ENCODE assay signal across 8 mouse cellular contexts in genomic region chr17:34309225-34309624, GRCm38 (mm10). TPM values are rescaled to one million over a fixed set of nuclear protein-coding genes. Genes with fewer than 3 reads are reported as not detected.
A peak's percentile ranks its signal among the peaks of the same experiment; 100 is the strongest.
DNase-seq lines count a peak whose midpoint lies in the region; ATAC-seq lines count a peak whose summit lies in the region.

No protein-coding gene starts in this region.

- no peaks in the 10 kb centered on the region for H3K9me3 ChIP-seq in embryonic facial prominence, embryonic 13.5 days
- H3K9me3 ChIP-seq in hindbrain, embryonic 15.5 days = no peaks in the 10 kb centered on the region
- no peaks in the 10 kb centered on the region for H3K9me3 ChIP-seq in midbrain, embryonic 16.5 days (replicated peaks; ENCODE audit: control insufficient read depth, low read length, poor library complexity, severe bottlenecking)

- H3K4me3 ChIP-seq in embryonic facial prominence, embryonic 13.5 days = peak overlapping the region; percentile 57
- H3K4me3 ChIP-seq in hindbrain, embryonic 15.5 days = peak overlapping the region; percentile 59
- H3K4me3 ChIP-seq in midbrain, embryonic 16.5 days (ENCODE audit: low read depth, low read length) = peak overlapping the region; percentile 66

- H3K4me2 ChIP-seq in embryonic facial prominence, embryonic 13.5 days = peak overlapping the region; percentile 67
- peak overlapping the region; percentile 73 for H3K4me2 ChIP-seq in hindbrain, embryonic 15.5 days
- peak overlapping the region; percentile 77 for H3K4me2 ChIP-seq in midbrain, embryonic 16.5 days (ENCODE audit: low read length)

- H3K27ac ChIP-seq in embryonic facial prominence, embryonic 13.5 days = no peak overlapping the region
- H3K27ac ChIP-seq in hindbrain, embryonic 15.5 days (replicated peaks) = peak overlapping the region; percentile 78
- peak overlapping the region; percentile 81 for H3K27ac ChIP-seq in midbrain, embryonic 16.5 days (ENCODE audit: low read length)

- H3K36me3 ChIP-seq in embryonic facial prominence, embryonic 13.5 days = no peaks in the 10 kb centered on the region
- H3K36me3 ChIP-seq in hindbrain, embryonic 15.5 days = no peaks in the 10 kb centered on the region
- H3K36me3 ChIP-seq in midbrain, embryonic 16.5 days (ENCODE audit: control insufficient read depth, insufficient read depth, low read length) = no peaks in the 10 kb centered on the region

- WGBS in embryonic facial prominence, embryonic 13.5 days = 26% methylated on average over 10 of the region's 10 CpGs
- 20% methylated on average over 10 of the region's 10 CpGs for WGBS in hindbrain, embryonic 15.5 days
- 26% methylated on average over 10 of the region's 10 CpGs for WGBS in midbrain, embryonic 16.5 days

- ATAC-seq in embryonic facial prominence, embryonic 13.5 days (ENCODE audit: insufficient number of reproducible peaks, insufficient read depth, low FRiP score, low TSS enrichment, low read depth) = no peak
- ATAC-seq in hindbrain, embryonic 15.5 days (ENCODE audit: low FRiP score, low read depth) = no peak
- ATAC-seq in midbrain, embryonic 16.5 days = peak; percentile 64

- peaks cover 6% of the 10 kb centered on the region; the same call in 1 of the 2 replicates for H3K27me3 ChIP-seq in embryonic facial prominence, embryonic 13.5 days
- 0 out of 2 replicates have a peak, but pooled peaks cover 3% of the 10 kb centered on the region for H3K27me3 ChIP-seq in hindbrain, embryonic 15.5 days
- no peaks in the 10 kb centered on the region for H3K27me3 ChIP-seq in midbrain, embryonic 16.5 days (ENCODE audit: control insufficient read depth, insufficient read depth, low read depth, low read length)

- no peaks in the 10 kb centered on the region; the same call in 1 of the 2 replicates for H3K4me1 ChIP-seq in embryonic facial prominence, embryonic 13.5 days
- H3K4me1 ChIP-seq in hindbrain, embryonic 15.5 days (replicated peaks) = peaks cover 7% of the 10 kb centered on the region; the same call in 1 of the 2 replicates
- 0 out of 2 replicates have a peak, but pooled peaks cover 3% of the 10 kb centered on the region for H3K4me1 ChIP-seq in midbrain, embryonic 16.5 days (ENCODE audit: control insufficient read depth, insufficient read depth, low read length)

- H3K9ac ChIP-seq in embryonic facial prominence, embryonic 13.5 days = peak overlapping the region; percentile 77
- H3K9ac ChIP-seq in hindbrain, embryonic 15.5 days = peak overlapping the region; percentile 58
- H3K9ac ChIP-seq in midbrain, embryonic 16.5 days (ENCODE audit: low read depth, low read length) = peak overlapping the region; percentile 81

- DNase-seq in kidney, postnatal 10 days = peak; percentile 22
- DNase-seq in kidney, adult 8-10 months = no peak
- DNase-seq in layer of hippocampus, adult 8-10 months (ENCODE audit: low spot score in 2 of 2) = no peak
- no peak for DNase-seq in cerebellum, postnatal 14 days
- DNase-seq in ovary, postnatal 14 days (ENCODE audit: low spot score) = no peak

RNA-seq across cellular contexts. Expression of gene H2-Eb1, which starts 3.6 kb away (rescaled TPM):
- 1.3 and 3.4 TPM in 2 replicates for polyA plus RNA-seq in embryonic facial prominence, embryonic 13.5 days (2015; fragmentation: Nextera tagmentation; extraction: Ambion mirVana)
- 3.4 and 4.1 TPM in 2 replicates for polyA plus RNA-seq in hindbrain, embryonic 15.5 days (2015; fragmentation: Nextera tagmentation; extraction: Ambion mirVana)
- polyA plus RNA-seq in midbrain, embryonic 16.5 days (2015; fragmentation: Nextera tagmentation; extraction: Ambion mirVana) = 1.9 and 2.8 TPM in 2 replicates
- 10 to 100 TPM in 2 of 4 experiments, 1 to 10 TPM in 2; 1.9 to 25.1 (median 10.1) TPM for total RNA-seq in layer of hippocampus, adult 8-10 months (2022)

RNA-seq across cellular contexts. Expression of gene H2-Eb2, which starts 16.2 kb away (rescaled TPM):
- not detected in 2 replicates for polyA plus RNA-seq in embryonic facial prominence, embryonic 13.5 days (2015; fragmentation: Nextera tagmentation; extraction: Ambion mirVana)
- 0.26 TPM in 2 replicates for polyA plus RNA-seq in hindbrain, embryonic 15.5 days (2015; fragmentation: Nextera tagmentation; extraction: Ambion mirVana)
- 0.09 and 0.29 TPM in 2 replicates for polyA plus RNA-seq in midbrain, embryonic 16.5 days (2015; fragmentation: Nextera tagmentation; extraction: Ambion mirVana)
- not detected for total RNA-seq in layer of hippocampus, adult 8-10 months (2022)

RNA-seq across cellular contexts. Expression of gene H2-Aa, which starts 21.6 kb away (rescaled TPM):
- polyA plus RNA-seq in embryonic facial prominence, embryonic 13.5 days (2015; fragmentation: Nextera tagmentation; extraction: Ambion mirVana) = 0.73 and 0.98 TPM in 2 replicates
- 0.83 and 1.2 TPM in 2 replicates for polyA plus RNA-seq in hindbrain, embryonic 15.5 days (2015; fragmentation: Nextera tagmentation; extraction: Ambion mirVana)
- polyA plus RNA-seq in midbrain, embryonic 16.5 days (2015; fragmentation: Nextera tagmentation; extraction: Ambion mirVana) = 0.44 TPM in 1 of 2 replicates, not detected in the other
- total RNA-seq in layer of hippocampus, adult 8-10 months (2022) = 10 to 100 TPM in 2 of 4 experiments, 1 to 10 TPM in 1, under 1 TPM in 1; 0.70 to 29.8 (median 13.8) TPM

RNA-seq across cellular contexts. Expression of gene Btnl2, which starts 45.4 kb away (rescaled TPM):
- polyA plus RNA-seq in embryonic facial prominence, embryonic 13.5 days (2015; fragmentation: Nextera tagmentation; extraction: Ambion mirVana) = 0.13 and 0.17 TPM in 2 replicates
- 0.05 TPM in 1 of 2 replicates, not detected in the other for polyA plus RNA-seq in hindbrain, embryonic 15.5 days (2015; fragmentation: Nextera tagmentation; extraction: Ambion mirVana)
- 0.06 TPM in 1 of 2 replicates, not detected in the other for polyA plus RNA-seq in midbrain, embryonic 16.5 days (2015; fragmentation: Nextera tagmentation; extraction: Ambion mirVana)
- 1 to 10 TPM in 1 of 4 experiments, under 1 TPM in 3; 0.47 to 1.0 (median 0.73) TPM for total RNA-seq in layer of hippocampus, adult 8-10 months (2022)

RNA-seq across cellular contexts. Expression of gene H2-Ab1, which starts 51.7 kb away (rescaled TPM):
- 5.3 and 5.6 TPM in 2 replicates for polyA plus RNA-seq in embryonic facial prominence, embryonic 13.5 days (2015; fragmentation: Nextera tagmentation; extraction: Ambion mirVana)
- polyA plus RNA-seq in hindbrain, embryonic 15.5 days (2015; fragmentation: Nextera tagmentation; extraction: Ambion mirVana) = 1.6 and 2.5 TPM in 2 replicates
- polyA plus RNA-seq in midbrain, embryonic 16.5 days (2015; fragmentation: Nextera tagmentation; extraction: Ambion mirVana) = 1.1 TPM in 2 replicates
- total RNA-seq in layer of hippocampus, adult 8-10 months (2022) = 10 to 100 TPM in 2 of 4 experiments, 1 to 10 TPM in 2; 1.1 to 31.1 (median 11.6) TPM
